Mouse (Mus musculus) hindbrain, embryonic 13.5 days (tissue): Measurements from ENCODE around the gene Wfikkn2. TPM values are rescaled to one million over a fixed set of nuclear protein-coding genes. Genes with fewer than 3 reads are reported as not detected.

Experiments
- ATAC-seq: fragments of 200-750 bp; cut with Nextera tagmentation; 2 replicates; pipeline ENCODE4 v1.8.0; 2017; ENCODE audit warnings: moderate TSS enrichment; ENCODE audit not compliant: low FRiP score
- H3K27ac ChIP-seq: fragments of 300-500 bp; sonication (generic); 2 replicates; pipeline ENCODE4 v1.5.1; 2015; ENCODE audit warnings: inconsistent platforms, mild to moderate bottlenecking, moderate library complexity
- H3K27me3 ChIP-seq: fragments of 300-500 bp; sonication (generic); 2 replicates; pipeline ENCODE4 v1.6.1; 2015; ENCODE audit warnings: mild to moderate bottlenecking, inconsistent platforms
- H3K36me3 ChIP-seq: fragments of 300-500 bp; sonication (generic); 2 replicates; pipeline ENCODE4 v1.6.1; 2015; ENCODE audit warnings: mild to moderate bottlenecking, inconsistent platforms
- H3K4me1 ChIP-seq: fragments of 300-500 bp; sonication (generic); replicated peaks from 2 replicates; pipeline ENCODE4 v1.6.1; 2015; ENCODE audit warnings: inconsistent platforms
- H3K4me2 ChIP-seq: fragments of 300-500 bp; sonication (generic); 2 replicates; pipeline ENCODE4 v1.6.1; 2015; ENCODE audit warnings: inconsistent platforms, mild to moderate bottlenecking, moderate library complexity
- H3K4me3 ChIP-seq: fragments of 300-500 bp; sonication (generic); 2 replicates; pipeline ENCODE4 v1.5.1; 2015; ENCODE audit warnings: mild to moderate bottlenecking, inconsistent platforms
- H3K9ac ChIP-seq: fragments of 300-500 bp; sonication (generic); 2 replicates; pipeline ENCODE4 v1.6.1; 2015; ENCODE audit warnings: mild to moderate bottlenecking, inconsistent platforms
- H3K9me3 ChIP-seq: fragments of 300-500 bp; sonication (generic); 2 replicates; pipeline ENCODE4 v1.6.1; 2016; ENCODE audit warnings: inconsistent platforms
- WGBS: fragments of 180-500 bp; shearing (Covaris S2); methylation state at CpG from one replicate; pipeline ENCODE4 v1.1.7; 2015; 5-methylcytosine and 5-hydroxymethylcytosine counted together
- polyA plus RNA-seq: library from polyadenylated mRNA; unstranded; fragments of >200 nt; fragmentation: Nextera tagmentation; extraction: Ambion mirVana; gene quantifications from 2 replicates; pipeline ENCODE4 v1.2.1, GENCODE M21; 2015

Wfikkn2 gene
- polyA plus RNA-seq, 1 experiment from 2014 or later = 8.6 TPM

DNA sequence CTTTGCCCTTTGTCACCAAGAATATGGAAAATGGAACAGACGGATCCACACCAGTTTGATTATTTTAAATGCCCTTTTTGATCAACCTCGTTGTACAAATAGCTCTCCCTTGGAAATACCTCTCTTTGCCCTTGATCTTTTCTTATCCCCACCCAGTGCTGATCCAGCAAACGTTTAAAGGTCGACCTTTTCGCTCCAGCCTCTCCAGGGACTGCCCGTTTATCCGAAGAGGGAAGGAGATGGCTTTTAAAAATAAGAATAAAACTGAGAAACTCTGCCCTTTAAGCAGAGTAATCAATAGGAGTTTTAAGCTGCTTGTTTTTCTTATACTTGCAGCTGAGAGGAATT lies 33.3 kb downstream of the Wfikkn2 start:
- Histone ChIP-seq H3K4me2 (peak overlapping the region; percentile 72), H3K27me3 (no peaks in the 10 kb centered on the region), H3K4me3 (peak overlapping the region; percentile 73), H3K4me1 (peaks cover 32% of the 10 kb centered on the region), H3K27ac (peak overlapping the region; percentile 98), H3K36me3 (peaks cover 17% of the 10 kb centered on the region), H3K9ac (peak overlapping the region; percentile 94), H3K9me3 (no peaks in the 10 kb centered on the region)
- under 1% methylated on average over 7 of the region's 7 CpGs for WGBS
- no peak for ATAC-seq

DNA sequence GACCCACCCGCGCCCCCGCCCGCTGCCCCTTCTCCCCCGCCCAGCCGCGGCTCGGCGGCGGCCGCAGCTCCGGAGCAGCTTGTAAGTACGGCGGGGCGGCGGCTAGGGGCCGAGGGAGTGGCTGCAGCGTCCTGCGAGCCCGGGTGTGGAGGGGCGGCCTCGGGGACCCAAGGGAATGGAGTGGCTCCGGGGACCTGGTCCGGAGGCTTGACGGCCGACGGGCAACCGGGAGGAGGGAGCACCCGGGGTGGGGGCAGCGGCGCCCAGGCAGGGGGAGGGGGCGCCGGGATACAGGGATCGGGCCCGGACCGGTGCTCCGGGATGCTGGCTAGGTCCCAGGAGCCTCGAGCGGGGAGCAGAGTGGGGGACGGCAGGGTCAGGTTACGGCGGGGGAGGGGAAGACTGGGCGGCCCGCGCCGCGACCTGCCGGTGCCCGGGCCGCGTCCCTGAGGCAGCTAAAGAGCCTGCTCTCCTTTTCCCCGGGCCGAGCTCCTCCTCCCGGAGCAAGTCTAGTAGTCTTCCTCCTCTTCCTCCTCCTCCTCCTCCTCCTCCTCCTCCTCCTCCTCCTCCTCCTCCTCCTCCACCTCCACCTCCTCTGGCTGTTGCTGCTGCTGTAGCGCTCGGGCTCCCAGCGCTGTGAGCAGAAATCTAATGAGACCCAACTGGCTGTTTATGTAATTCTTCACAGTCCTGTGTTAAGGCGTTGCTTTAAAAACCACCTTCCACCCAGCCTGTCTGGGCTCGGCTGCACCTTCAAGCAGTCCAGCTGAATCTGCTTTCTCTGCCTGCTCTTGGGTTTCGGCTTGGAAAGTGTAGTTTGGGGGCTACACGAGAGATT lies 33.9 kb downstream of the Wfikkn2 start:
- peak; percentile 21; the same call in 1 of the 2 replicates for ATAC-seq
- WGBS = 0% methylated on average over 33 of the region's 61 CpGs
- Histone ChIP-seq H3K4me3 (peak overlapping the region; percentile 73), H3K36me3 (peaks cover 17% of the 10 kb centered on the region), H3K9ac (peak overlapping the region; percentile 94), H3K9me3 (no peaks in the 10 kb centered on the region), H3K4me2 (peak overlapping the region; percentile 72), H3K27me3 (no peaks in the 10 kb centered on the region), H3K27ac (peak overlapping the region; percentile 98), H3K4me1 (peaks cover 32% of the 10 kb centered on the region)

DNA sequence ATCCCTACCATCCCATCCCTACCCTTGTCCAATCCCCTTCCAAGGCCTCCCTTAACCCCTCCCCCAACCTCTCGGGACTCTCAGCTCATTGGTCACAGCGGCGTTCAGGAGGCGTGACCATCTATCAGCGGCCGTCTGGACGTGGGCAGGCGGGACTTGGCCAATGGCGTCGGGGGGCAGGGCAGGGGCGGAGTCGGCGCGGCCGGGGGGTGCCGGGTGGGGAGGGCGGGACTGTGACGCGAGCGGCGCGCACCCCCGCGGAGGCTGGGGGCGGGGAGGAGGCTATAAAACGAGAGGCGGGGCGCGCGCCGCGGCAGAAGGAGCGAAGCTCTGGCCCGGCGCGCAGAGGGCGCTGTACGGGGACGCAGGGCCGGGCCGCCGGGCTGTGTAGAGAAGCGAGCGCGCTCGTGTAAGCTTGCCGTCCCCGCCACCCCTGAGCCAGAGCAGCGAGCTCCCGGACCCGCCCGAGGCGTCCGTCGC lies 34.6 kb downstream of the Wfikkn2 start, which contains the start of gene Tob1:
Tob1 (plus strand) TSS at position 331 of the 480 bp plus-strand sequence.
- H3K9ac ChIP-seq = peak within 1 kb of the TSS; percentile 94
- peak within 1 kb of the TSS; percentile 73 for H3K4me3 ChIP-seq
- H3K4me1 ChIP-seq = peaks cover 33% of the 10 kb centered on the region
- ATAC-seq = peak; percentile 97
- 0% methylated on average over 25 of the region's 55 CpGs for WGBS
- H3K27me3 ChIP-seq = no peaks in the 10 kb centered on the region
- H3K36me3 ChIP-seq = peaks cover 16% of the 10 kb centered on the region
- H3K9me3 ChIP-seq = no peaks in the 10 kb centered on the region
- H3K27ac ChIP-seq = peak within 1 kb of the TSS; percentile 99
- H3K4me2 ChIP-seq = peak within 1 kb of the TSS; percentile 96

DNA sequence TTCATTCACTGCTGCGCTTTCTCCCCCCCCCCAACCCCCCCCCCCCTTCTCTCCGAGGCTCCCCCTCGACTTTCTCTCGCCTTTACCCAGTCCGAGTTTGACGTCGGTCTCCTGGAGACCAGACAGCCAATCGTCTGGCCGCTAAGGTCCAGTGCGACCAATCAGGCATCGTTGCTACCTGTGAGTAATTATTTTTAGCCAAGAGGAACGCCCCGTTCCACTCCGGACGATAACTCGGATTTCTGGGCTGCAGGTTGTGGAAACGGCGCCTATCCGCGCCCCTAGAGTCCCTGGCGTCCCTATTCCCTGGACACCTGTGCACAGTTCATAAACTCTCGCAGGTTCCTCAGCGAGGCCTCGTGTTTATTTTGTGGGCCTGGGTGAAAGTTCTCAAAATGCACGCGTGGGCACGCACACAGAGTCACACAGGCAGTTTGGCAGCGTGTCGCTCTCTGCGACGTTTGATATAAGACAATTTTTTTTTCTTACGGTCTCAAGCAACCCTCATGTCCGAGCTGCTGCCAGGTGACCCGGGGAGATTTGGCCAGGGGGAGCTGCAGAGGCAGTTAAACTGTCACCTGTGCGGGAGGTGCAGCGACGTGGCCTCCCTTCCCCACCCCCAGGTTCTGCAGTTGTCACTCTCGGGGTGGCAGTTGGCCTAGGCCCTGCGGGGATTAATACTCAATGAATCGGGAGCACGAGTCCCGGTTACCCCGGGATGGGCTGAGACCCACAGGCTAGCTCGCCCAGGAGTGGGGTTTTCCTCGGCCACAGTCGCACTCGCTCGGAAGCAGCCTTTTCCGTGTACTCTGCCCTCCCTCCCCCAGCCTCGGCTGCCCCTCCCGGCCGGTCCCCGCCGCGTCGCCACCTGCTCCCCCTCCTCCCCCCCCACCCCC lies 35.4 kb downstream of the Wfikkn2 start:
- Histone ChIP-seq H3K4me3 (peak overlapping the region; percentile 53), H3K4me1 (peaks cover 26% of the 10 kb centered on the region), H3K4me2 (peak overlapping the region; percentile 96), H3K27ac (peak overlapping the region; percentile 99), H3K9me3 (no peaks in the 10 kb centered on the region), H3K27me3 (no peaks in the 10 kb centered on the region), H3K9ac (peak overlapping the region; percentile 72), H3K36me3 (peaks cover 13% of the 10 kb centered on the region)
- under 1% methylated on average over 44 of the region's 56 CpGs for WGBS
- peak; percentile 84 for ATAC-seq

DNA sequence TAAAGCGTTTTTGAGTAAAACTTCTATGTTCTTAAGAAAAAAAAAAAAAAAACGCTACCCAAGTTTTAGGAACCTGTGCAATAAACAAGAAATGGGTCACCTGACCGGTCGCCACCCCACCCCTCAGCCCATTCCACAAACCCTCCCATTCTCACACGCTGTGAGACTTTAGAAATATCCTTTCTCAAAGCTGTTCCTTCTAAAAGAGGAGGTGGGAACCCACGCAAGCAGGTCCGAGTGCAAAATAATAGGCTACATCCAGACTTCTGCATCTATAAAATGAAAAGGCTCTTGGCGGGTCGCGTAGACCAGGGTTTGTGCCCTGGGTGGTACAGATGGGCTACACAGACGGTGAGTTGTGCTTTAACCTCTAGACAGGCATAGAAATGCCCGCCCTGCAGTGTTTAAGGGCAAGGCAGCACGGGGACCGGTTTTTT lies 36.1 kb downstream of the Wfikkn2 start:
- WGBS = 2% methylated on average over 14 of the region's 14 CpGs

DNA sequence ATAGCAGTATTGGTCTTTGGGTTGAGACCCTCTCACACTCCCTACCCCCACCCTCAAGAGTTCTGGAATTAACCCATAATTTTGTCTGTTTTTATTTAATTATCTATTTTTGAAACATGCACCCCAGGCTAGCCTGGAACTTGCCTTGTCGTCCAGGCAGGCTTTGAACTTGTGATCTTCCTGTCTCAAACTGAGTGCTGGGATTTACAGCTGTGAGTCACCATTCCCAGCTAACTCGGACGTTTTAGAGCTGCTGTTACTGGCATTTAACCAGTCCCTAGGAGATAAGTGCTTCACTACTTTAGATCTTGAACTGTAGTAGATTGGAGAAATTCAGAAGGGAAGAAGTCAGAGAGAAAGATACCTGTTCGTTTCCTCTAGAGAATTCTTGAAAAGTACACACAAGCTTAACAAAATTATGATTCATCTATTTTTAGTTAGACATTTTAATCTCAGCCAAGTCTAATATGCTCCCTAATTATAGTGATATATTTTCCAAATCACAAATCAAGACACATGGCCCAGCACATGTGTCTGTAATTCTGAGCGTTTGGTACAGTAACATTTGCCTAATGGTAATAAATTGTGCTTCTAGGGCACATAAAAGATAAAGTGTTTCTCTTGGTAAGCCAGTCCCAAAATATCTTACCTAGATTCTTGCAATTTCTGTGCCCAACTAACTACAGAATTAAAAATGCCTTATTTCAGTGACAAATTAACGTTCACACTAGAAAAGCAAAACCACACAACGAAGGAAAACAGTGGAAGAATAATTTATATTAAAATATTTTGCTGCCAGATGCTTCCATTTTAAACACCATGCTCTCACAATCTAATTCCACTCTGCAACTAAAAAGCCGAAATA lies 36.8 kb downstream of the Wfikkn2 start:
- H3K4me1 ChIP-seq = peaks cover 18% of the 10 kb centered on the region
- no peaks in the 10 kb centered on the region for H3K9me3 ChIP-seq
- no peak overlapping the region for H3K4me3 ChIP-seq
- H3K27me3 ChIP-seq = no peaks in the 10 kb centered on the region
- H3K4me2 ChIP-seq = peak overlapping the region; percentile 96; the same call in 1 of the 2 replicates
- peaks cover 7% of the 10 kb centered on the region for H3K36me3 ChIP-seq
- WGBS = 51% methylated on average over 8 of the region's 8 CpGs
- H3K9ac ChIP-seq = no peak overlapping the region
- ATAC-seq = no peak
- H3K27ac ChIP-seq = peak overlapping the region; percentile 96; the same call in 1 of the 2 replicates

More for the DNA sequence above, 36.1 kb downstream of the Wfikkn2 start:
- peak overlapping the region; percentile 96 for H3K27ac ChIP-seq
- no peaks in the 10 kb centered on the region for H3K27me3 ChIP-seq
- H3K9ac ChIP-seq = peak overlapping the region; percentile 77
- no peaks in the 10 kb centered on the region for H3K9me3 ChIP-seq
- ATAC-seq = no peak
- H3K4me2 ChIP-seq = peak overlapping the region; percentile 96
- H3K4me1 ChIP-seq = peaks cover 24% of the 10 kb centered on the region
- peaks cover 12% of the 10 kb centered on the region for H3K36me3 ChIP-seq
- H3K4me3 ChIP-seq = peak overlapping the region; percentile 53

DNA sequence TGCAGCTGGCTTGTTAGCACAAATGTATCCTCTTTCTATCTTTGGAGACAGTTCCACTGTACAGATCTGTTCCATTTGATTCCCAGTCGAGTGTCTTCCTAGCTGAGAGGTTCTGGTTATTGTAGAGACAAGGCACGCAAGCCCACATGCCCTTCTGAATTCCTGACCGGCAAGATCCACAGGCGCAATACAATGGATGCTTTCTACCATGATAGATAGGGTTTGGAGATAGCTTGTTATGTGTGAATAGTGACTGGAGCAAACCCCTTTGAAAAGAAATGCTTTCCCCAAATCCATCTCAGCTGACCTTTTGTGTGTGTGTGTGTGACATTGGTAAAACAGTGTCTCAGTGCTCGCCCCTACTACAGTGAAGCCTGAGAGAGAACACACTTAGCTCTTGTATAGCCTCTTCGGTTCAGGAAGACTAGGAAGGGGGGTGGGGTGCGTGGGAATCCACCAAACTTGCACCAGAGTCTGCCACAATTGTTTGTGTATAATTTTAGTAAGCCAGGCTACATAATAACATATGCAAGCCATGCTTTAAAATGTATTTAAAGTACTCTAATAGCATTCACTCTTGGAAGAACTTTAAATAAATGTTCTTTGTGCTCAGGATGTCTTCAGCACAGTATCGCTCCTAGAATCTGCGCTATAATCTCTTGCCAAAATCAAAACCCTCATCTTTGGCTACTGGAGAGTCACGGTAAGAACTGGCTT lies 39.2 kb downstream of the Wfikkn2 start:
- Histone ChIP-seq H3K4me1 (0 out of 2 replicates have a peak, but pooled peaks cover 7% of the 10 kb centered on the region), H3K4me3 (no peak overlapping the region), H3K9me3 (no peaks in the 10 kb centered on the region), H3K36me3 (no peaks in the 10 kb centered on the region), H3K27ac (0 out of 2 replicates have a peak overlapping the region, but pooled peaks have one; percentile 1), H3K9ac (no peak overlapping the region), H3K27me3 (no peaks in the 10 kb centered on the region), H3K4me2 (no peak overlapping the region)
- 52% methylated on average over 10 of the region's 10 CpGs for WGBS
- no peak for ATAC-seq

DNA sequence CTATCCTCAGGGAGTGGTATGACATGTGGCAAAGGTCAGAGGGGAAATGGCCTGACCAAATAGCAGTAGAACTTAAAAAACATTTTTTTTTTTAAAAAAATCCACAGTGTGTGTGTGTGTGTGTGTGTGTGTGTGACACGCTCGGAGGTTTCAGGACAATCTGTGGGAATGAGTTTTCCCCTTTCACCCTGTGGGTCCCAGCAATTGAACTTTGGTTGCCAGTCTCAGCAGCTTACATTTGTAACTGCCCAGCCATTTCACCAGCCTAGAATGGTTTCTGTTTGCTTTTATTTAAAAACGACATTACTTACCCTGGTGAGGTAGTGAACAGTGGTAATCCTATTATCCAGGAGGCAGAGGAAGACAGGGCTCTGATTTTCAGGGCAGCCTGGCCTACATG lies 42.7 kb downstream of the Wfikkn2 start:
- no peak overlapping the region for H3K9ac ChIP-seq
- H3K27me3 ChIP-seq = no peaks in the 10 kb centered on the region
- H3K36me3 ChIP-seq = no peaks in the 10 kb centered on the region
- 72% methylated on average over 3 of the region's 3 CpGs for WGBS
- no peak overlapping the region for H3K4me2 ChIP-seq
- H3K4me3 ChIP-seq = no peak overlapping the region
- H3K27ac ChIP-seq = no peak overlapping the region
- 0 out of 2 replicates have a peak, but pooled peaks cover 4% of the 10 kb centered on the region for H3K4me1 ChIP-seq
- H3K9me3 ChIP-seq = no peaks in the 10 kb centered on the region
- ATAC-seq = no peak

DNA sequence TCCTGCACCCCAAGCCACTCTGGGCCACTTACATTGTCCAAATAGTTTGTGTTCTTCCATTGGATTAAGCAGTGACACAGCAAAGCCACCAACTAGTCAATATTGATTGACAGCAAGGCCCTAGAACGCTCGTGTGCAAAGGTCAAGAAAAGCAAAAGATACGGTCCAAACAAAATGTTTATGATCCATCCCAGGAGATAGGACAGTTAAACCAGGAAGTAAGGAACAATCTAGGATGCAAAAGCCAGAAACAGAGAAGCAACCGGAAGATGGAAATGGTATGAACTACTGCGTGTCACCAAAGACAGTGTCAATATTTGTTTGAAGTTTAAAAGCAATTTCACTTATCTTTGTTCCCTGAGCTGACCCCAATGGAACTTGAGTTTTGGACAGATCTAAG lies 43.7 kb downstream of the Wfikkn2 start:
- Histone ChIP-seq H3K4me3 (no peak overlapping the region), H3K9ac (no peak overlapping the region), H3K27me3 (no peaks in the 10 kb centered on the region), H3K9me3 (no peaks in the 10 kb centered on the region), H3K36me3 (no peaks in the 10 kb centered on the region), H3K27ac (no peak overlapping the region), H3K4me1 (0 out of 2 replicates have a peak, but pooled peaks cover 4% of the 10 kb centered on the region), H3K4me2 (no peak overlapping the region)
- ATAC-seq = no peak
- 85% methylated on average over 5 of the region's 5 CpGs for WGBS

DNA sequence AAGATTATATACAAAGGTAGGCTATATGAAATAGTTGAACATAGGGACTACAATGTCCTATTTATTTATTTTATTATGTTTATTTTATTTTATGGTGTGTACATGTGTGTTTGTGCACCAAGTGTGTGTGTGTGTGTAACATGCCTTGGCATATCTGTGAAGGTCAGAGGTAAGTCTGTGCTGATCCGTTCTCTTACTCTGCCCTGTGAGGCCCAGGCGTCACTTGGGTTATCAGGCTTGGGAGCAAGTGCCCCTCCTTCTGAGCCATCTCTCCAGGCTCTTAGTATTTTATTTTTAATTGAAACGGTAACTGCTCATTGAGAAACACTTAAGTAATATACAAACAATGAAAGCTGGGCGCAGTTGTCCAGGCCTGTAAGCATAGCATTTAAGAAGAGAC lies 45.4 kb downstream of the Wfikkn2 start:
- Histone ChIP-seq H3K4me3 (no peak overlapping the region), H3K4me2 (no peak overlapping the region), H3K9me3 (no peaks in the 10 kb centered on the region), H3K27me3 (no peaks in the 10 kb centered on the region), H3K9ac (no peak overlapping the region), H3K27ac (no peak overlapping the region), H3K4me1 (no peaks in the 10 kb centered on the region), H3K36me3 (no peaks in the 10 kb centered on the region)
- no peak for ATAC-seq
- WGBS = 86% methylated on average over 4 of the region's 4 CpGs

DNA sequence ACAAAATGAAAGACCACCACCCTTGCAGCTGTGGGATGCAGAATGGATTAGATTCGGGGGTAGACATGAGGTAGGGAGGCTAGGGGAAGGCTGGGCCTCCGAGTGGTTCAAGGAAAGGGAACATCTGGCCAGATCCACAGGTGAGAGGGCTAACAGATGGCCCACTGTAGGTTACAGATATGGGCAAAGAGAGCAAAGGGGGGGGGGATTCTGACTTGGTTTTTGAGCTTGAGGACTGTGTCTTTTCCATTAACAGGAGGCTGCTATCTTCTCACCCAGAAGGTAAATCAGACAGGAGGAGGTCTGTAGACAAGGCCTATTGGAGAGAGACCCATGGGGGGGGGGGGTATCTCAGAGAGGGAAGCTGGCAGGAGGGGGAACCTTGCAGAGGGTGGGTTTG lies 46.0 kb downstream of the Wfikkn2 start:
- WGBS = 80% methylated on average over 2 of the region's 2 CpGs
- no peak for ATAC-seq

More for the DNA sequence above, 46.0 kb downstream of the Wfikkn2 start:
- no peak overlapping the region for H3K27ac ChIP-seq
- H3K4me2 ChIP-seq = no peak overlapping the region
- H3K27me3 ChIP-seq = no peaks in the 10 kb centered on the region
- H3K4me3 ChIP-seq = no peak overlapping the region
- 0 out of 2 replicates have a peak, but pooled peaks cover 2% of the 10 kb centered on the region for H3K4me1 ChIP-seq
- no peak overlapping the region for H3K9ac ChIP-seq
- no peaks in the 10 kb centered on the region for H3K9me3 ChIP-seq
- H3K36me3 ChIP-seq = no peaks in the 10 kb centered on the region
